Mouse (Mus musculus) stomach, embryonic 16.5 days (tissue): ENCODE data around the gene Snapc4. TPM values are rescaled to one million over a fixed set of nuclear protein-coding genes. Genes with fewer than 3 reads are reported as not detected.
"Not testable (repeated sequence)": the region's sequence is repeated elsewhere in the genome, so short reads cannot be mapped to it uniquely, and the experiment has no call there.

Source experiments
- ATAC-seq: fragments of 200-750 bp; cut with Nextera tagmentation; 2 replicates; pipeline ENCODE4 v1.8.0; 2017; ENCODE audit warnings: moderate number of reproducible peaks, moderate TSS enrichment; ENCODE audit not compliant: insufficient read depth, low FRiP score
- H3K27ac ChIP-seq: fragments of 300-500 bp; sonication (generic); 2 replicates; pipeline ENCODE4 v1.5.1; 2014; ENCODE audit warnings: low read length
- H3K27me3 ChIP-seq: fragments of 300-500 bp; sonication (generic); 2 replicates; pipeline ENCODE4 v1.6.1; 2014; ENCODE audit warnings: low read length, control low read depth, mixed read lengths; ENCODE audit not compliant: control insufficient read depth, insufficient read depth
- H3K36me3 ChIP-seq: fragments of 300-500 bp; sonication (generic); 2 replicates; pipeline ENCODE4 v1.6.1; 2014; ENCODE audit warnings: low read length; ENCODE audit not compliant: control insufficient read depth, insufficient read depth
- H3K4me1 ChIP-seq: fragments of 300-500 bp; sonication (generic); 2 replicates; pipeline ENCODE4 v1.6.1; 2014; ENCODE audit warnings: low read length, control low read depth, mixed read lengths; ENCODE audit not compliant: control insufficient read depth, insufficient read depth
- H3K4me2 ChIP-seq: fragments of 300-500 bp; sonication (generic); 2 replicates; pipeline ENCODE4 v1.6.1; 2014; ENCODE audit warnings: low read depth, low read length, mixed read lengths
- H3K4me3 ChIP-seq: fragments of 300-500 bp; sonication (generic); replicated peaks from 2 replicates; pipeline ENCODE4 v1.5.1; 2014; ENCODE audit warnings: mild to moderate bottlenecking, low read length
- H3K9ac ChIP-seq: fragments of 300-500 bp; sonication (generic); 2 replicates; pipeline ENCODE4 v1.6.1; 2014; ENCODE audit warnings: low read length
- H3K9me3 ChIP-seq: fragments of 300-500 bp; sonication (generic); replicated peaks from 2 replicates; pipeline ENCODE4 v1.6.1; 2016; ENCODE audit warnings: low read length, control low read depth; ENCODE audit not compliant: control insufficient read depth
- WGBS: fragments of 180-500 bp; shearing (Covaris S2); extraction: QIAGEN DNeasy Blood & Tissue Kit; methylation state at CpG from one replicate; pipeline ENCODE4 v1.1.7; 2014; 5-methylcytosine and 5-hydroxymethylcytosine counted together
- polyA plus RNA-seq: library from polyadenylated mRNA; unstranded; fragments of >200 nt; fragmentation: Nextera tagmentation; extraction: Ambion mirVana; gene quantifications from 2 replicates; pipeline ENCODE4 v1.2.1, GENCODE M21; 2015

Gene Snapc4
- polyA plus RNA-seq, 1 experiment from 2014 or later, result 26.1 TPM

DNA sequence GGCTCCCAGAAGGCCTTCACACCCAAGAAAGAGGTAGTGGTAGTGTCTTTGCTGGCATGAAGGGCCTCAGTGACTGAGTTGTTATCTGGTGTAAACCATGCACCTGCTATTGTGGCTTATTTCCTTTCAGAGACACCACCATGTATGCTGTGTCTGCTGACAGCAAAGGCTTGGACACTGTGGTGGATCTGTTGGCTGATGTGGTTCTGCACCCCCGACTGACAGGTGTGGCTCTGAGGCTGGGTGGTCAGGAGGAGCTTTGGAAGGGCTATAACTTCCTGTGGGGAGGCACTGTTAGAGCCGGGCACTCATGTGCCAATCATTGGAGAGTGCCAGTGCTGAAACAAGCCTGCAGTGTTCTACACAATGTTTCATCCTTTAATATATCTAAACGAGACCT is 10.5 kb upstream of the Snapc4 start:
- Histone ChIP-seq H3K27me3 (no peaks in the 10 kb centered on the region), H3K27ac (no peak overlapping the region), H3K4me2 (no peak overlapping the region), H3K4me3 (no peak overlapping the region), H3K9me3 (no peaks in the 10 kb centered on the region), H3K9ac (no peak overlapping the region), H3K4me1 (peaks cover 14% of the 10 kb centered on the region), H3K36me3 (peaks cover 35% of the 10 kb centered on the region)
- 81% methylated on average over 3 of the region's 3 CpGs for WGBS
- ATAC-seq, result no peak

DNA sequence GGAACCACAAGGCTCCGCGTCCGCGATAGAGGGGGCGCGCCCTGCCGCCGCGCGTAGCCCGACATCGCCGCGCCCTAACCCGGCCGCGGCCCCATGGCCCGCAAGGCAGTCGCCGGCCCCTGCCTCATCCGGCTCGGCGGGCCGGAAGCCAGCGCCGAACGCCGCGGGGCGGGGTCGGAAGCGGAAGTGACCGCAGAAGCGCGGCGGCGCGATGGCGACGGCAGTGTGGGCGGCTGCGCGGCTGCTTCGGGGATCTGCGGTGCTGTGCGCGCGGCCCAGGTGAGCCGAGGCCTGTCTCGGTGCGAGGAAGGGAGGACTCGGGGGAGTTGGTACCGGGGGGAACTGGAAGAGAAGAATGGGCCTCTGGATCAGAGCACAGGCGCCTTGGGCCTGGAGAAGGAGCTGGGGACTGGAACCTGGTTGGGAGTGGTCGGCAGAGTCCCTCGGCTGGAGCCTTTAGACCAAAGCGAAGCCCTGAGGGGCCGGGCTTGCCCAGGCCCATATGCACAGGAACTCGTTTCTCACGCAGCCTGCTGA is 8.8 kb upstream of the Snapc4 start, which contains the start of the genes Entr1 and Pmpca:
Entr1 (minus strand) TSS at position 163 of the 537 bp plus-strand sequence.
Pmpca (plus strand) TSS at position 186 of the 537 bp plus-strand sequence.
- Histone ChIP-seq H3K9me3 (no peaks in the 10 kb centered on the region), H3K4me2 (peak within 1 kb of the TSS; percentile 90), H3K9ac (peak within 1 kb of the TSS; percentile 96), H3K4me3 (peak within 1 kb of the TSS; percentile 94), H3K27ac (peak within 1 kb of the TSS; percentile 49), H3K36me3 (peaks cover 18% of the 10 kb centered on the region; the same call in 1 of the 2 replicates), H3K4me1 (peaks cover 14% of the 10 kb centered on the region), H3K27me3 (no peaks in the 10 kb centered on the region)
- under 1% methylated on average over 60 of the region's 60 CpGs for WGBS
- peak; percentile 86 for ATAC-seq

DNA sequence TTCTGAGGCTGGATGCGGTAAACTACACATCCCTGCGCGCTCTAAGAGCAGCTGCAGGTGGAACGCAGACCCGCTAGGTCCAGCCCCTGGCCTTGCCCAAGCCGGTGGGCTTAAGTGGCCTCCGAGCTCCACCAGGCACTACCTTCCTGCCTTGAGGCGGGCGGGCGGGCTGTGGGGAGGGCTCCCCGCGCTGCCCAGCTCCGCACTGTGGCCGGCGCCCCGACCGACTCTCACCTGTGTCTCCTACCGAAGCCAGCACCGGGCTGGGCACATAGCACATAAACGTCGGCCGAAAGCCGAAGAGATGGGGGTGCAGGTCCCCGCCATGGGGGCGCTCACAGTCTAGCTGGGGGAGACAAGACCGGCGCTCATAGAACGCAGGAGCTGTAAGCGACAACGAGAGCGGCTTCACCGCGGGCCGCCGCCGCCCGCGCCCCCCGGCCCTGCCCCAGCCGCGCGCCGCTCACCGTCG is 8.3 kb upstream of the Snapc4 start:
- Histone ChIP-seq H3K9ac (peak overlapping the region; percentile 96), H3K9me3 (no peaks in the 10 kb centered on the region), H3K27me3 (no peaks in the 10 kb centered on the region), H3K4me3 (peak overlapping the region; percentile 94), H3K4me1 (peaks cover 14% of the 10 kb centered on the region), H3K4me2 (peak overlapping the region; percentile 83), H3K36me3 (peaks cover 18% of the 10 kb centered on the region; the same call in 1 of the 2 replicates), H3K27ac (peak overlapping the region; percentile 49)
- peak; percentile 52; the same call in 1 of the 2 replicates for ATAC-seq
- WGBS, result under 1% methylated on average over 45 of the region's 45 CpGs

DNA sequence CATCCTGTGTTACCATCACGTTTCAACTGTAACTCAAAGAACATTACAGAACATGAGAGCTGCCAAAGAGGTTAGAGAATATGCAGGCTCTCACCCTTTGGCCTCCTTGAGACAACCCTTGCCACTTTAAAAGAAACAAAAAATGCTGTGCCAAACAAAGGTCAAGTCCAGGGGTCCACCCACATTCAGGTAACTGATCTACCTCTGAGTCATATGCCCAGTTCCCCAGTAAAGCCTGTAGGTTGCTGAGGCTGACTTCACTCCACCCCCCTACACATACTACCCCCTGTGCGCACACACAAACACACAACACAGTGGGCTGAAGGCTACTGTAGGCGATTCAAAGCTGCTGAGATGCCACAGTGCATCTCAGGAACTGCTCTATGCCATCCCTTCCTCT is 7.3 kb upstream of the Snapc4 start:
- H3K9ac ChIP-seq, result no peak overlapping the region
- peaks cover 16% of the 10 kb centered on the region; the same call in 1 of the 2 replicates for H3K36me3 ChIP-seq
- 82% methylated on average over 3 of the region's 3 CpGs for WGBS
- ATAC-seq, result no peak
- H3K27ac ChIP-seq, result no peak overlapping the region
- peak overlapping the region; percentile 83 for H3K4me2 ChIP-seq
- no peaks in the 10 kb centered on the region for H3K27me3 ChIP-seq
- H3K4me1 ChIP-seq, result peaks cover 14% of the 10 kb centered on the region
- H3K4me3 ChIP-seq, result 0 out of 2 replicates have a peak overlapping the region, but pooled peaks have one; percentile 94
- H3K9me3 ChIP-seq, result no peaks in the 10 kb centered on the region

DNA sequence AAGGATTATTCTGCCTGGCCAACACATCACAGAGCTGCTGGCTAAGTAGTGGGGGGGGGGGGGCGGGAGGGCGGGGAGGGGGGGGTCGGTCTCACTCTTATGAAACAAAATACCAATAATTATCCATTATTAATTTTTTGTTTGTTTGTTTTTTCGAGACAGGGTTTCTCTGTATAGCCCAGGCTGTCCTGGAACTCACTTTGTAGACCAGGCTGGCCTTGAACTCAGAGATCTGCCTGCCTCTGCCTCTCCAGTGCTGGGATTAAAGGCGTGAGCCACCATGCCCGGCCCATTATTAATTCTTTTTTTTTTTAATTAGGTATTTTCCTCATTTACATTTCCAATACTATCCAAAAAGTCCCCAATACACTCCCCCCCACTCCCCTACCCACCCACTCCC is 418 bp upstream of the Snapc4 start:
- ATAC-seq, H3K36me3 ChIP-seq, H3K4me1 ChIP-seq, H3K27ac ChIP-seq, H3K9me3 ChIP-seq, H3K27me3 ChIP-seq: not testable (repeated sequence)
- 31% methylated on average over 6 of the region's 6 CpGs for WGBS
- Histone ChIP-seq H3K4me3 (peak overlapping the region; percentile 87), H3K9ac (peak overlapping the region; percentile 86), H3K4me2 (peak overlapping the region; percentile 93)

DNA sequence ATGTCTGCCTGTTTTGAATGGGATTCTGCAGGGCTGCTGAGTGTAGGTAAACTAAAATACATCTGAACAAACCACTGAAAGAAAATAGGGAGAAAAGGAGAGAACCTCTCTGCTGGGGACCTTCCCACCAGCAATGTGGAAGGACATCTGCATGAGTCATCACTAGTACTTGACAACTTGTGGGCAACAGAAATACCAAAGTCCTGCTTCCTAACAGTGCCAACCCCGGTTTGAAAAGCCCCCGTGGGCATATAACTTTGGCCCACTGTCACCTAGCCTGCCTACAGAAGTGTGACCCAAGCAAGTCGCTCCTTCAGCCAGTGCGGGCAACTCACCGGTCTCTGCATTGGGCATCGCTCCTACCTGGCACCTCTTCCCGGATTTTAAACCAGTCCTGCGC is 8.1 kb downstream of the Snapc4 start:
- Histone ChIP-seq H3K27ac (no peak overlapping the region), H3K4me1 (no peaks in the 10 kb centered on the region), H3K4me3 (no peak overlapping the region), H3K9ac (no peak overlapping the region), H3K27me3 (no peaks in the 10 kb centered on the region), H3K36me3 (peaks cover 41% of the 10 kb centered on the region), H3K9me3 (no peaks in the 10 kb centered on the region), H3K4me2 (no peak overlapping the region)
- ATAC-seq, result no peak
- WGBS, result 96% methylated on average over 8 of the region's 8 CpGs

DNA sequence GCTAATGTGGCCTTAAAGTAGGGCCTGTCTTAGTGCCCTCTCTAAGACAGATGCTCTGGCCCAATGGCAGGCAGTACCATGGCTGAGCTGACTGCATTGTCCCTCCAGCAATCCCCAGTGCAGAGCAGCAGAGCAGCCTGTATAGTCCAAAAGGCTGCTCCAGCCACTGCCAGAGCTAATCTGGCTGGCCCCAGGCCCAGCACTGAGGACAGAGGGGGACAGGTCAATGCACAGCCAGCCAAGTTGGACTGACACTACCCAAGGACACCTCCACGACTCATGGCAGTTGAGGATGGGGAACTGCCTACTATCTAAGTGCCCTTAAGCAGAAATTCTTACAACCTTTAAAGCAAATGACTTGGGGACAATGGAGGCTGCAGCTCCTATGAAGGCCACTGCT is 11.9 kb downstream of the Snapc4 start:
- ATAC-seq, result no peak
- Histone ChIP-seq H3K9me3 (no peaks in the 10 kb centered on the region), H3K4me3 (no peak overlapping the region), H3K36me3 (peaks cover 36% of the 10 kb centered on the region), H3K4me2 (no peak overlapping the region), H3K27me3 (no peaks in the 10 kb centered on the region), H3K9ac (no peak overlapping the region), H3K4me1 (peaks cover 6% of the 10 kb centered on the region; the same call in 1 of the 2 replicates), H3K27ac (no peak overlapping the region)
- 82% methylated on average over 1 of the region's 1 CpGs for WGBS

DNA sequence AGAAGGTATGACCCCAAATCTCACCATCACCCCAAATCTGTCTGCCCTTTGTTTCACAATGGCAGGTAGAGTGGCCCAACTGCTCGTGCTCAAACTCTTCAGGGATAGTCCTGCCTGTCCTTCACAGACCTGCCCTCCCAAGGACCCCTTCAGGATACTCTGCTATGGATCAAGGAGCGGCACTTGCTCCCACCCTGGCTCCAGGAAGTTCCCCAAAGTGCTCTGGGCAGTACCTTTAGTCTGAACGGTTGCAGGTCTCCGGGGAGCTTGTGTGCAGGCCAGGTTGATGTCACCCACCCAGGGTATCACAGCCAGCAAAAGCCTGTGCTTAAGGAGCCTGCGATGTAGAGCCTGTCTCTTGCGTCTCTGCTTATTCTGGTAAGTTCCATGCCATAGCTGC is 12.5 kb downstream of the Snapc4 start:
- no peak overlapping the region for H3K9ac ChIP-seq
- H3K27ac ChIP-seq, result no peak overlapping the region
- H3K9me3 ChIP-seq, result no peaks in the 10 kb centered on the region
- H3K4me3 ChIP-seq, result no peak overlapping the region
- ATAC-seq, result no peak
- no peaks in the 10 kb centered on the region for H3K27me3 ChIP-seq
- 91% methylated on average over 6 of the region's 6 CpGs for WGBS
- no peak overlapping the region for H3K4me2 ChIP-seq
- H3K4me1 ChIP-seq, result peaks cover 6% of the 10 kb centered on the region; the same call in 1 of the 2 replicates
- H3K36me3 ChIP-seq, result peaks cover 36% of the 10 kb centered on the region

DNA sequence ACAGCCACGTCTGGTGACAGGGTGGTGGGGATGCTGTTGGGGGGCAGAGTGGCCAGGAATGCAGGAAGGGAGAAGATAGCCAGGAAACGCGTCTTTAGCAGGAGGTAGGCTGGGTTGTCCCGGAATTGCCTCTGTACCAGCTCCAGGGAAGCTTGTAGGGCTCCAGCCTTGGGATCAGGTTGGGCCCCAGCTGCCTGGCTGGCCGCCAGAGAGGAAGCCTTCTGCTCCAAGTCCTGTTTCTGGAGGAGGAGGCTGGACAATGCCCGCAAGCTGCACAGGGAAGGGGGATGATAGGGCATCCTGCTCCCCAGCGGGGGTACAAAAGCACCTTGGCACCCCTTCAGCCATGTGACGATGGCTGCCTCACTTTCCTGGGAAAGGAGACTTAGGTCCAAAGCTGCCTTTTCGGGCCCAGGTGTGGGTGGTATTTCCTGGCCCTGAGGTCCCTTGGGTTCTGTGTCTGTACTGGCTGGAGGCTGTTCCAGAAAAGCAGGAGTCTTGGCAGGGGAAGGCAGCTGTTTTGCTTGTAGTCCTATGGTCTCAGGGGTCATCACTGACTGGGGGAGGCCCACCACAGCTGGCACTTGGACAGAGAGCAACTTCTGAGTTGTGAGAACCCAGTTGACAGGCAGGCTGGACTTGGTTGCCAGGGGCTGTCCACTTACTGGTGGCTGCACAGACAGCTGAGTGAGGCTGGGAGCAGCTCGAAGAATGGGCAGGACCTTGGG is 15.6 kb downstream of the Snapc4 start:
- no peak overlapping the region for H3K4me3 ChIP-seq
- no peaks in the 10 kb centered on the region for H3K9me3 ChIP-seq
- ATAC-seq, result no peak; the same call in 1 of the 2 replicates
- peaks cover 28% of the 10 kb centered on the region; the same call in 1 of the 2 replicates for H3K36me3 ChIP-seq
- peak overlapping the region; percentile 28; the same call in 1 of the 2 replicates for H3K9ac ChIP-seq
- 72% methylated on average over 10 of the region's 10 CpGs for WGBS
- H3K27ac ChIP-seq, result peak overlapping the region; percentile 50; the same call in 1 of the 2 replicates
- peaks cover 6% of the 10 kb centered on the region; the same call in 1 of the 2 replicates for H3K4me1 ChIP-seq
- no peaks in the 10 kb centered on the region for H3K27me3 ChIP-seq
- H3K4me2 ChIP-seq, result no peak overlapping the region
